ENCODE assay signal across 8 mouse cellular contexts in the genomic region with DNA sequence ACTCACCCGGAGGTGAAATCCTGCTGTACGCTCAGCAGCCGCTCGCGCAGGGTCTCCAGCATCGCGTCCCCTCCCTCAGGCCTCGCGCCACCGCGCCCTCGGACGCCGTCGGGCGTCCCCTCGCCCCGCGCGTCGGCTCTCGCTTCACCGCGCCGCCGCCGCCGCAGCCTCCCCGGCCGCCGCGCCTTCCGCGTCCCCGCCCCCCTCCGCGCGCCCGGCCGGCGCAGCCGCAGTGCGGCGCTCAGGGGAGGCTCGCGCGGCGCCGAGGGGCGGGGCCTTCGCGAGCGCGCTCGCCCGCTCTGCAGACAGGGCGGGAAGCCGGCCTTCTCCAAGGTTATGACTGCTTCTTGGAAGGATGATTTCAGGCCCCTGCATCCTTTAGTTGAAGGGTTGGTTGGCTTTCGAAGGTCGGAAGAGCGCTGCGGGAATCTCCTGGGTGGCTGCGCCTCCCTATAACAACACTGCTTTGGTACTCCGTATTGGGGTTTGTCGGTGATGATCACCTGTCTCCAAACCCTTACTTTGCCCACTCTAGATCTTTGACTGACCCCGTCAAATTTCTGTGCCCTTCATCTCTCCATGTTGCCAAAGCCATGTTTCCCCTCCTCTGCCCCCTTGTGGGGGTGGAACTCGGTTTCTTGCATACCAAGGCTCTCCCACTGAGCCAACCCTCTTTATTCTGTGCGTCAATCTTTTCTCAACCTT. TPM values are rescaled to one million over a fixed set of nuclear protein-coding genes. Genes with fewer than 3 reads are reported as not detected.
A peak's percentile ranks its signal among the peaks of the same experiment; 100 is the strongest.
DNase-seq lines count a peak whose midpoint lies in the region; ATAC-seq and TF ChIP-seq lines count a peak whose summit lies in the region.

A gene (minus strand): TSS at position 237 of the 705 bp plus-strand sequence.

- H3K27me3 ChIP-seq in heart, embryonic 14.5 days (ENCODE audit: control insufficient read depth, insufficient read depth, low read length) = no peaks in the 10 kb centered on the region
- 0 out of 2 replicates have a peak, but pooled peaks cover 4% of the 10 kb centered on the region for H3K27me3 ChIP-seq in liver, embryonic 15.5 days
- H3K27me3 ChIP-seq in neural tube, embryonic 12.5 days (replicated peaks) = no peaks in the 10 kb centered on the region
- no peaks in the 10 kb centered on the region for H3K27me3 ChIP-seq in stomach, postnatal 0 days (ENCODE audit: control insufficient read depth, insufficient read depth, low read length)

- WGBS in heart, embryonic 14.5 days = 1% methylated on average over 66 of the region's 68 CpGs
- WGBS in liver, embryonic 15.5 days (ENCODE audit: insufficient replicate concordance) = 1% methylated on average over 67 of the region's 68 CpGs
- under 1% methylated on average over 62 of the region's 68 CpGs for WGBS in neural tube, embryonic 12.5 days
- WGBS in stomach, postnatal 0 days = 2% methylated on average over 44 of the region's 68 CpGs

- H3K4me2 ChIP-seq in heart, embryonic 14.5 days (ENCODE audit: low read length) = peak within 1 kb of the TSS; percentile 88
- H3K4me2 ChIP-seq in liver, embryonic 15.5 days = peak within 1 kb of the TSS; percentile 99
- peak within 1 kb of the TSS; percentile 82 for H3K4me2 ChIP-seq in neural tube, embryonic 12.5 days (replicated peaks)
- H3K4me2 ChIP-seq in stomach, postnatal 0 days (replicated peaks; ENCODE audit: low read depth) = peak within 1 kb of the TSS; percentile 77

- H3K36me3 ChIP-seq in heart, embryonic 14.5 days (ENCODE audit: control insufficient read depth, insufficient read depth, low read length) = peaks cover 13% of the 10 kb centered on the region
- H3K36me3 ChIP-seq in liver, embryonic 15.5 days (replicated peaks) = no peaks in the 10 kb centered on the region; the same call in 1 of the 2 replicates
- no peaks in the 10 kb centered on the region for H3K36me3 ChIP-seq in neural tube, embryonic 12.5 days
- H3K36me3 ChIP-seq in stomach, postnatal 0 days (ENCODE audit: control insufficient read depth, insufficient read depth, low read length) = no peaks in the 10 kb centered on the region

- 0 out of 2 replicates have a peak, but pooled peaks cover 5% of the 10 kb centered on the region for H3K4me1 ChIP-seq in brown adipose tissue, adult 24 weeks (ENCODE audit: control insufficient read depth, insufficient read depth, insufficient read length, low read length)
- peaks cover 13 to 32% of the 10 kb centered on the region in 2 experiments for H3K4me1 ChIP-seq in heart, embryonic 14.5 days (ENCODE audit: control insufficient read depth in 2 of 2, insufficient read depth in 2 of 2, low read length in 2 of 2)
- H3K4me1 ChIP-seq in liver, embryonic 15.5 days (replicated peaks) = peaks cover 26% of the 10 kb centered on the region
- peaks cover 7% of the 10 kb centered on the region for H3K4me1 ChIP-seq in neural tube, embryonic 12.5 days
- H3K4me1 ChIP-seq in stomach, postnatal 0 days (replicated peaks; ENCODE audit: control insufficient read depth, insufficient read depth) = no peaks in the 10 kb centered on the region

- peak within 1 kb of the TSS; percentile 88 for H3K27ac ChIP-seq in brown adipose tissue, adult 24 weeks (replicated peaks; ENCODE audit: low read depth, low read length)
- H3K27ac ChIP-seq in heart, embryonic 14.5 days (replicated peaks in 1 of 2; ENCODE audit: control insufficient read depth in 1 of 2, insufficient read depth in 1 of 2, low read depth in 2 of 2, low read length in 2 of 2) = peak within 1 kb of the TSS; percentile 63 to 90
- peak within 1 kb of the TSS; percentile 83 for H3K27ac ChIP-seq in liver, embryonic 15.5 days (replicated peaks)
- no peak within 1 kb of the TSS for H3K27ac ChIP-seq in neural tube, embryonic 12.5 days
- peak within 1 kb of the TSS; percentile 82 for H3K27ac ChIP-seq in stomach, postnatal 0 days (replicated peaks)

- TF ChIP-seq CTCF in stomach, postnatal 0 days (IDR thresholded peaks at IDR 0.05; ENCODE audit: low read depth) = peak; percentile 47

- peak; percentile 90 for DNase-seq in CD4-positive, CD25-positive, alpha-beta regulatory T cell, adult 2 months (ENCODE audit: low read depth, low spot score)
- DNase-seq in kidney, postnatal 14 days = peak; percentile 90
- peak; percentile 77 for DNase-seq in stomach, postnatal 0 days (ENCODE audit: low spot score)

- ATAC-seq in erythroid progenitor cell, adult 5-6 weeks (replicated peaks; ENCODE audit: low FRiP score, poor library complexity, severe bottlenecking) = peak; percentile 78
- ATAC-seq in heart, embryonic 14.5 days (ENCODE audit: insufficient number of reproducible peaks, insufficient read depth, low FRiP score, low read depth) = peak; percentile 87
- peak; percentile 88 for ATAC-seq in liver, embryonic 15.5 days (ENCODE audit: insufficient read depth)
- peak; percentile 92 for ATAC-seq in neural tube, embryonic 12.5 days (ENCODE audit: low FRiP score, low read depth)
- peak; percentile 92 for ATAC-seq in stomach, postnatal 0 days (ENCODE audit: low FRiP score, low TSS enrichment)

- H3K9ac ChIP-seq in heart, embryonic 14.5 days (ENCODE audit: low read length) = peak within 1 kb of the TSS; percentile 92
- H3K9ac ChIP-seq in liver, embryonic 15.5 days = peak within 1 kb of the TSS; percentile 82
- peak within 1 kb of the TSS; percentile 90 for H3K9ac ChIP-seq in neural tube, embryonic 12.5 days
- H3K9ac ChIP-seq in stomach, postnatal 0 days (ENCODE audit: low read length) = peak within 1 kb of the TSS; percentile 89

- no peak for TF ChIP-seq EP300 in stomach, postnatal 0 days (optimal IDR thresholded peaks at IDR 0.05)

- H3K4me3 ChIP-seq in brown adipose tissue, adult 24 weeks (ENCODE audit: insufficient read depth, low read depth, low read length) = peak within 1 kb of the TSS; percentile 83
- peak within 1 kb of the TSS; percentile 58 to 85 for H3K4me3 ChIP-seq in heart, embryonic 14.5 days (ENCODE audit: control insufficient read depth in 1 of 2, insufficient read depth in 1 of 2, low read depth in 1 of 2, low read length in 2 of 2)
- H3K4me3 ChIP-seq in liver, embryonic 15.5 days (replicated peaks) = peak within 1 kb of the TSS; percentile 87
- H3K4me3 ChIP-seq in neural tube, embryonic 12.5 days = peak within 1 kb of the TSS; percentile 81
- peak within 1 kb of the TSS; percentile 85 for H3K4me3 ChIP-seq in stomach, postnatal 0 days (ENCODE audit: low read depth, low read length)

- H3K9me3 ChIP-seq in heart, embryonic 14.5 days (ENCODE audit: control insufficient read depth, low read length) = no peaks in the 10 kb centered on the region
- no peaks in the 10 kb centered on the region for H3K9me3 ChIP-seq in liver, embryonic 15.5 days (replicated peaks)
- H3K9me3 ChIP-seq in neural tube, embryonic 12.5 days = no peaks in the 10 kb centered on the region
- no peaks in the 10 kb centered on the region for H3K9me3 ChIP-seq in stomach, postnatal 0 days (ENCODE audit: control insufficient read depth, low read length)

RNA-seq across cellular contexts. Expression of the gene that starts here (rescaled TPM):
- polyA plus RNA-seq in brown adipose tissue, adult 24 weeks (2012; ENCODE audit: insufficient read depth, insufficient read length, missing spikeins) = 110 and 136 TPM in 2 replicates
- total RNA-seq in erythroid progenitor cell, adult 5-6 weeks (2015; ENCODE audit: low replicate concordance) = 31.7 and 34.4 TPM in 2 replicates
- total RNA-seq in erythroid progenitor cell, adult 5-6 weeks (2017; ENCODE audit: low replicate concordance) = 14.3 and 17.6 TPM in 2 replicates
- polyA plus RNA-seq in heart, embryonic 14.5 days (2014; fragmentation: Nextera tagmentation; extraction: Ambion mirVana) = 91.6 and 98.5 TPM in 2 replicates
- polyA plus RNA-seq in liver, embryonic 15.5 days (2015; fragmentation: Nextera tagmentation; extraction: Ambion mirVana) = 28.6 and 31.9 TPM in 2 replicates
- polyA plus RNA-seq in neural tube, embryonic 12.5 days (2016; fragmentation: Nextera tagmentation; extraction: Ambion mirVana) = 86.4 and 91.1 TPM in 2 replicates
- 47.7 and 52.6 TPM in 2 replicates for polyA plus RNA-seq in stomach, postnatal 0 days (2015; fragmentation: Nextera tagmentation; extraction: Ambion mirVana)
